Mouse (Mus musculus) T-helper 1 cell (primary cell): ENCODE results near the gene Olfr750.

Experiments used
- in situ Hi-C: fragments of 300-600 bp; cut with MboI, MseI; formaldehyde crosslinking; loops from one replicate; pipeline ENCODE4 v1.15.1; 2025; ENCODE audit warnings: high pct_unique_total_duplicates

Gene Olfr750

GRCm38 (mm10) chr14:51036214-51036613 lies 38.0 kb downstream of the Olfr750 start:
- in situ Hi-C loops: loop anchor here (10.0 kb wide), 1 partner anchor 139 kb away; no protein-coding TSS in a partner anchor

- in situ Hi-C loops: loop anchor here (10.0 kb wide), 1 partner anchor 140 kb away; no protein-coding TSS in a partner anchor
Measured at GRCm38 (mm10) chr14:51035206-51035605, 39.0 kb downstream of the Olfr750 start.

- in situ Hi-C loops: loop anchor here (5.0 kb wide), 1 partner anchor 35 kb away; no protein-coding TSS in a partner anchor
Measured at GRCm38 (mm10) chr14:51027387-51028155, 46.7 kb downstream of the Olfr750 start.

GRCm38 (mm10) chr14:51026391-51027133 lies 47.7 kb downstream of the Olfr750 start:
- in situ Hi-C loops: loop anchor here (5.0 kb wide), 1 partner anchor 36 kb away; no protein-coding TSS in a partner anchor

GRCm38 (mm10) chr14:51024820-51025219 lies 49.4 kb downstream of the Olfr750 start:
- in situ Hi-C loops: loop anchor here (5.0 to 25.0 kb wide), 3 partner anchors 37 to 963 kb away; no protein-coding TSS in a partner anchor

- in situ Hi-C loops: loop anchor here (5.0 to 25.0 kb wide), 2 partner anchors 74 to 961 kb away; no protein-coding TSS in a partner anchor
Measured at GRCm38 (mm10) chr14:51023457-51023856, 50.8 kb downstream of the Olfr750 start.

GRCm38 (mm10) chr14:51017256-51017655 lies 57.0 kb downstream of the Olfr750 start:
- in situ Hi-C loops: loop anchor here (25.0 kb wide), 1 partner anchor 955 kb away; no protein-coding TSS in a partner anchor
